Mouse (Mus musculus): Measurements from ENCODE around the gene Gpr141. TPM values are rescaled to one million over a fixed set of nuclear protein-coding genes. Genes with fewer than 3 reads are reported as not detected.

Gene Gpr141
- polyA plus RNA-seq, 1 experiment from 2014 or later, result not detected

- no peak overlapping the region for H3K4me3 ChIP-seq
- H3K27me3 ChIP-seq, result no peaks in the 10 kb centered on the region
- no peaks in the 10 kb centered on the region for H3K9me3 ChIP-seq
- no peaks in the 10 kb centered on the region for H3K36me3 ChIP-seq
- no peak overlapping the region for H3K9ac ChIP-seq
- 0 out of 2 replicates have a peak, but pooled peaks cover 2% of the 10 kb centered on the region for H3K4me1 ChIP-seq (replicated peaks)
- WGBS, result 53% methylated on average over 2 of the region's 2 CpGs
- no peak overlapping the region for H3K27ac ChIP-seq (replicated peaks)
- H3K4me2 ChIP-seq, result no peak overlapping the region
- peak; percentile 56; the same call in 1 of the 2 replicates for ATAC-seq (ENCODE audit: low FRiP score, low read depth)
Measured at GRCm38 (mm10) chr13:19717201-19717600, 106.9 kb downstream of the Gpr141 start.

GRCm38 (mm10) chr13:19703806-19704205, 120.3 kb downstream of the Gpr141 start:
- no peaks in the 10 kb centered on the region for H3K27me3 ChIP-seq
- no peaks in the 10 kb centered on the region for H3K36me3 ChIP-seq
- no peak overlapping the region for H3K4me2 ChIP-seq
- H3K9ac ChIP-seq, result no peak overlapping the region
- WGBS, result 36% methylated on average over 4 of the region's 4 CpGs
- no peak overlapping the region for H3K27ac ChIP-seq (replicated peaks)
- ATAC-seq (ENCODE audit: low FRiP score, low read depth), result no peak
- no peaks in the 10 kb centered on the region for H3K4me1 ChIP-seq (replicated peaks)
- no peaks in the 10 kb centered on the region for H3K9me3 ChIP-seq
- no peak overlapping the region for H3K4me3 ChIP-seq

DNA sequence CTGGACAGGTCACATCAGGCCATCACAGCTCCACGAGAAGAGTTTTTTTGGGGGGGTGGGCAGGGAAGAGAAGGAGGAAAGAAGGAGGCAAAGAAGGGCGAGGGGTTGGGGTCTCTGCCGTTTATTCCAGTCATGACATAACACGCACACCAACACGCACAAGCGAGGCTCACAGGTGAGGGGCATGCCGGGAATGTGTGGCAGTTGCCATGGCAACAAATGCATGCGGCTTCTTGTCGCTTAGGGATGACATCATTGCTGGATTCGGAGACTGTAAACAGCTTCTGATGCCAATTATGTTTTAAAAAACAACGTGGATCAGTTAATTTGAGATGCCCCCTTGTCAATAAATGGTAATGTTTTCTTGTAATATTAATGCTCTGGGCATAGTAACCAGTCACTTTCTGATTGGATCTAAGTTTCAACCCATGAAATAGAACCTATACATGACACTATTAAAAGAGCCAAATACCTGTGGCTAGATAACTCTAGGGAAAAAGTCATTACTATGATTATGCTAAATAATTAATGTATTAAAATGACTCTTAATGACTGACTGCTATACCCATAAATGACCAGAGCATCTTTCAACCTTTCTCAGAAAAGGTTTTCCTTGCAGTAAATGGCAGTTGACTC, 122.5 kb downstream of the Gpr141 start:
- no peaks in the 10 kb centered on the region for H3K4me1 ChIP-seq (replicated peaks)
- peak overlapping the region; percentile 19 for H3K4me3 ChIP-seq
- H3K4me2 ChIP-seq, result peak overlapping the region; percentile 42

GRCm38 (mm10) chr13:19700733-19701442, 123.2 kb downstream of the Gpr141 start:
- peak; percentile 61 for ATAC-seq (ENCODE audit: low FRiP score, low read depth)
- Histone ChIP-seq H3K27me3 (no peaks in the 10 kb centered on the region), H3K27ac (replicated peaks) (no peak overlapping the region), H3K36me3 (no peaks in the 10 kb centered on the region), H3K9ac (no peak overlapping the region), H3K4me2 (peak overlapping the region; percentile 42), H3K4me1 (replicated peaks) (no peaks in the 10 kb centered on the region), H3K4me3 (peak overlapping the region; percentile 19), H3K9me3 (no peaks in the 10 kb centered on the region)
- 77% methylated on average over 4 of the region's 4 CpGs for WGBS

More for the DNA sequence above, 122.5 kb downstream of the Gpr141 start:
- Histone ChIP-seq H3K27ac (replicated peaks) (no peak overlapping the region), H3K27me3 (no peaks in the 10 kb centered on the region), H3K36me3 (no peaks in the 10 kb centered on the region), H3K9me3 (no peaks in the 10 kb centered on the region), H3K9ac (no peak overlapping the region)
- ATAC-seq (ENCODE audit: low FRiP score, low read depth), result peak; percentile 87
- WGBS, result 52% methylated on average over 11 of the region's 11 CpGs

Other genes starting within 250 kb of the Gpr141 start
- gene Epdr1, start 204.3 kb downstream of the Gpr141 start, polyA plus RNA-seq (2015; fragmentation: Nextera tagmentation; extraction: Ambion mirVana), result 27.4 and 30.1 TPM in 2 replicates
- gene Sfrp4, start 201.2 kb downstream of the Gpr141 start, polyA plus RNA-seq (2015; fragmentation: Nextera tagmentation; extraction: Ambion mirVana), result 3.1 and 4.9 TPM in 2 replicates
- gene Nme8, start 126.5 kb downstream of the Gpr141 start, polyA plus RNA-seq (2015; fragmentation: Nextera tagmentation; extraction: Ambion mirVana), result 0.13 and 0.14 TPM in 2 replicates